Mouse (Mus musculus): ENCODE measurements around the gene Acot8. TPM values are rescaled to one million over a fixed set of nuclear protein-coding genes. Genes with fewer than 3 reads are reported as not detected.
A peak's percentile ranks its signal among the peaks of the same experiment; 100 is the strongest.

Gene Acot8
- total RNA-seq, 1 experiment, result 46.4 TPM

- in situ Hi-C loops (cut with MboI; ENCODE audit: low sequenced_read_pairs in 2 of 2, unreplicated experiment in 2 of 2), result no loop called here
- H3K9me3 ChIP-seq (ENCODE audit: control insufficient read depth, insufficient read depth, low read depth, low read length), result no peaks in the 10 kb centered on the region
- no peak overlapping the region for H3K27ac ChIP-seq (ENCODE audit: insufficient read depth, low read depth, low read length, poor library complexity, severe bottlenecking)
- H3K9ac ChIP-seq (ENCODE audit: insufficient read depth, low read depth, low read length, poor library complexity, severe bottlenecking), result no peak overlapping the region
- TF ChIP-seq HCFC1 (IDR thresholded peaks at IDR 0.05; ENCODE audit: borderline replicate concordance, insufficient read depth, low read length), result no peak
- H3K4me3 ChIP-seq (ENCODE audit: insufficient read depth in 1 of 2, low read depth in 1 of 2, low read length in 2 of 2, poor library complexity in 1 of 2, severe bottlenecking in 1 of 2), result no peak overlapping the region
- DNase-seq (ENCODE audit: low read depth, low spot score), result no peak
- peaks cover 15% of the 10 kb centered on the region; the same call in 1 of the 2 replicates for H3K36me3 ChIP-seq (ENCODE audit: control insufficient read depth, insufficient read depth, low read length, poor library complexity, severe bottlenecking)
- H3K4me1 ChIP-seq (ENCODE audit: control insufficient read depth in 2 of 2, insufficient read depth in 2 of 2, low read length in 2 of 2, poor library complexity in 1 of 2), result peaks cover 7 to 20% of the 10 kb centered on the region in 2 experiments; a peak in 3 of 4 replicates
These were observed 10.7 kb upstream of the Acot8 start for GRCm38 (mm10) chr2:164815348-164815747.

- peaks cover 16% of the 10 kb centered on the region; the same call in 1 of the 2 replicates for H3K36me3 ChIP-seq (ENCODE audit: control insufficient read depth, insufficient read depth, low read length, poor library complexity, severe bottlenecking)
- no peak overlapping the region for H3K4me3 ChIP-seq (ENCODE audit: insufficient read depth in 1 of 2, low read depth in 1 of 2, low read length in 2 of 2, poor library complexity in 1 of 2, severe bottlenecking in 1 of 2)
- H3K9me3 ChIP-seq (ENCODE audit: control insufficient read depth, insufficient read depth, low read depth, low read length), result no peaks in the 10 kb centered on the region
- H3K27ac ChIP-seq (ENCODE audit: insufficient read depth, low read depth, low read length, poor library complexity, severe bottlenecking), result no peak overlapping the region
- TF ChIP-seq ZC3H11A (IDR thresholded peaks at IDR 0.05; ENCODE audit: borderline replicate concordance, low read depth, low read length) (no peak), CHD2 (IDR thresholded peaks at IDR 0.05; ENCODE audit: low read depth, low read length) (no peak), MAFK (IDR thresholded peaks at IDR 0.05; ENCODE audit: insufficient read depth, low read depth, low read length) (no peak), HCFC1 (IDR thresholded peaks at IDR 0.05; ENCODE audit: borderline replicate concordance, insufficient read depth, low read length) (no peak), ZNF384 (IDR thresholded peaks at IDR 0.05; ENCODE audit: low read depth, low read length) (no peak)
- in situ Hi-C loops (cut with MboI; ENCODE audit: low sequenced_read_pairs in 2 of 2, unreplicated experiment in 2 of 2), result no loop called here
- DNase-seq (ENCODE audit: low read depth, low spot score), result no peak
- peaks cover 7 to 20% of the 10 kb centered on the region in 2 experiments; a peak in 3 of 4 replicates for H3K4me1 ChIP-seq (ENCODE audit: control insufficient read depth in 2 of 2, insufficient read depth in 2 of 2, low read length in 2 of 2, poor library complexity in 1 of 2)
- H3K9ac ChIP-seq (ENCODE audit: insufficient read depth, low read depth, low read length, poor library complexity, severe bottlenecking), result no peak overlapping the region
These were observed 8.9 kb upstream of the Acot8 start for GRCm38 (mm10) chr2:164813557-164813956.

- peaks cover 0 to 11% of the 10 kb centered on the region in 2 experiments; a peak in 2 of 4 replicates for H3K4me1 ChIP-seq (ENCODE audit: control insufficient read depth in 2 of 2, insufficient read depth in 2 of 2, low read length in 2 of 2, poor library complexity in 1 of 2)
- no peak for DNase-seq (ENCODE audit: low read depth, low spot score)
- H3K9me3 ChIP-seq (ENCODE audit: control insufficient read depth, insufficient read depth, low read depth, low read length), result no peaks in the 10 kb centered on the region
- in situ Hi-C loops (cut with MboI; ENCODE audit: low sequenced_read_pairs in 2 of 2, unreplicated experiment in 2 of 2), result no loop called here
- H3K27ac ChIP-seq (ENCODE audit: insufficient read depth, low read depth, low read length, poor library complexity, severe bottlenecking), result no peak overlapping the region
- no peak overlapping the region; a peak in 1 of 4 replicates for H3K4me3 ChIP-seq (ENCODE audit: insufficient read depth in 1 of 2, low read depth in 1 of 2, low read length in 2 of 2, poor library complexity in 1 of 2, severe bottlenecking in 1 of 2)
- no peak overlapping the region for H3K9ac ChIP-seq (ENCODE audit: insufficient read depth, low read depth, low read length, poor library complexity, severe bottlenecking)
- H3K36me3 ChIP-seq (ENCODE audit: control insufficient read depth, insufficient read depth, low read length, poor library complexity, severe bottlenecking), result peaks cover 9% of the 10 kb centered on the region; the same call in 1 of the 2 replicates
- no peak for TF ChIP-seq ZNF384 (IDR thresholded peaks at IDR 0.05; ENCODE audit: low read depth, low read length)
- TF ChIP-seq CHD2 (IDR thresholded peaks at IDR 0.05; ENCODE audit: low read depth, low read length), result no peak
- no peak for TF ChIP-seq ZC3H11A (IDR thresholded peaks at IDR 0.05; ENCODE audit: borderline replicate concordance, low read depth, low read length)
- no peak for TF ChIP-seq HCFC1 (IDR thresholded peaks at IDR 0.05; ENCODE audit: borderline replicate concordance, insufficient read depth, low read length)
- no peak for TF ChIP-seq MAFK (IDR thresholded peaks at IDR 0.05; ENCODE audit: insufficient read depth, low read depth, low read length)
These were observed 1.9 kb upstream of the Acot8 start for GRCm38 (mm10) chr2:164806614-164807013.

- no peak for DNase-seq (ENCODE audit: low read depth, low spot score)
- H3K9ac ChIP-seq (ENCODE audit: insufficient read depth, low read depth, low read length, poor library complexity, severe bottlenecking), result peak overlapping the region; percentile 75
- TF ChIP-seq CHD2 (IDR thresholded peaks at IDR 0.05; ENCODE audit: low read depth, low read length), result no peak
- no peak for TF ChIP-seq HCFC1 (IDR thresholded peaks at IDR 0.05; ENCODE audit: borderline replicate concordance, insufficient read depth, low read length)
- TF ChIP-seq ZC3H11A (IDR thresholded peaks at IDR 0.05; ENCODE audit: borderline replicate concordance, low read depth, low read length), result no peak
- no peak for TF ChIP-seq ZNF384 (IDR thresholded peaks at IDR 0.05; ENCODE audit: low read depth, low read length)
- no peak for TF ChIP-seq MAFK (IDR thresholded peaks at IDR 0.05; ENCODE audit: insufficient read depth, low read depth, low read length)
- peaks cover 0 to 11% of the 10 kb centered on the region in 2 experiments; a peak in 2 of 4 replicates for H3K4me1 ChIP-seq (ENCODE audit: control insufficient read depth in 2 of 2, insufficient read depth in 2 of 2, low read length in 2 of 2, poor library complexity in 1 of 2)
- no peaks in the 10 kb centered on the region for H3K9me3 ChIP-seq (ENCODE audit: control insufficient read depth, insufficient read depth, low read depth, low read length)
- H3K27ac ChIP-seq (ENCODE audit: insufficient read depth, low read depth, low read length, poor library complexity, severe bottlenecking), result peak overlapping the region; percentile 69
- peaks cover 9% of the 10 kb centered on the region; the same call in 1 of the 2 replicates for H3K36me3 ChIP-seq (ENCODE audit: control insufficient read depth, insufficient read depth, low read length, poor library complexity, severe bottlenecking)
- H3K4me3 ChIP-seq (ENCODE audit: insufficient read depth in 1 of 2, low read depth in 1 of 2, low read length in 2 of 2, poor library complexity in 1 of 2, severe bottlenecking in 1 of 2), result peak overlapping the region; percentile 75 to 78
- in situ Hi-C loops (cut with MboI; ENCODE audit: low sequenced_read_pairs in 2 of 2, unreplicated experiment in 2 of 2), result no loop called here
These were observed 643 bp upstream of the Acot8 start for GRCm38 (mm10) chr2:164805332-164805718.

- H3K27ac ChIP-seq (ENCODE audit: insufficient read depth, low read depth, low read length, poor library complexity, severe bottlenecking), result no peak overlapping the region
- H3K9ac ChIP-seq (ENCODE audit: insufficient read depth, low read depth, low read length, poor library complexity, severe bottlenecking), result peak overlapping the region; percentile 92; the same call in 1 of the 2 replicates
- H3K4me3 ChIP-seq (ENCODE audit: insufficient read depth in 1 of 2, low read depth in 1 of 2, low read length in 2 of 2, poor library complexity in 1 of 2, severe bottlenecking in 1 of 2), result peak overlapping the region; percentile 91 to 97
- peaks cover 11% of the 10 kb centered on the region; the same call in 1 of the 2 replicates for H3K36me3 ChIP-seq (ENCODE audit: control insufficient read depth, insufficient read depth, low read length, poor library complexity, severe bottlenecking)
- in situ Hi-C loops (cut with MboI; ENCODE audit: low sequenced_read_pairs in 2 of 2, unreplicated experiment in 2 of 2), result no loop called here
- peaks cover 0 to 10% of the 10 kb centered on the region in 2 experiments; a peak in 2 of 4 replicates for H3K4me1 ChIP-seq (ENCODE audit: control insufficient read depth in 2 of 2, insufficient read depth in 2 of 2, low read length in 2 of 2, poor library complexity in 1 of 2)
- no peak for DNase-seq (ENCODE audit: low read depth, low spot score)
- TF ChIP-seq ZNF384 (IDR thresholded peaks at IDR 0.05; ENCODE audit: low read depth, low read length), result no peak
- TF ChIP-seq ZC3H11A (IDR thresholded peaks at IDR 0.05; ENCODE audit: borderline replicate concordance, low read depth, low read length), result no peak
- TF ChIP-seq CHD2 (IDR thresholded peaks at IDR 0.05; ENCODE audit: low read depth, low read length), result no peak
- TF ChIP-seq HCFC1 (IDR thresholded peaks at IDR 0.05; ENCODE audit: borderline replicate concordance, insufficient read depth, low read length), result no peak
- no peak for TF ChIP-seq MAFK (IDR thresholded peaks at IDR 0.05; ENCODE audit: insufficient read depth, low read depth, low read length)
- H3K9me3 ChIP-seq (ENCODE audit: control insufficient read depth, insufficient read depth, low read depth, low read length), result no peaks in the 10 kb centered on the region
These were observed 765 bp downstream of the Acot8 start for GRCm38 (mm10) chr2:164803921-164804313.

Measured in ES-E14 (cell line).